Mouse (Mus musculus): ENCODE data around the gene Fam174a. TPM values are rescaled to one million over a fixed set of nuclear protein-coding genes. Genes with fewer than 3 reads are reported as not detected.

The Fam174a gene
- polyA plus RNA-seq, 1 experiment from 2014 or later: 25.9 TPM

DNA sequence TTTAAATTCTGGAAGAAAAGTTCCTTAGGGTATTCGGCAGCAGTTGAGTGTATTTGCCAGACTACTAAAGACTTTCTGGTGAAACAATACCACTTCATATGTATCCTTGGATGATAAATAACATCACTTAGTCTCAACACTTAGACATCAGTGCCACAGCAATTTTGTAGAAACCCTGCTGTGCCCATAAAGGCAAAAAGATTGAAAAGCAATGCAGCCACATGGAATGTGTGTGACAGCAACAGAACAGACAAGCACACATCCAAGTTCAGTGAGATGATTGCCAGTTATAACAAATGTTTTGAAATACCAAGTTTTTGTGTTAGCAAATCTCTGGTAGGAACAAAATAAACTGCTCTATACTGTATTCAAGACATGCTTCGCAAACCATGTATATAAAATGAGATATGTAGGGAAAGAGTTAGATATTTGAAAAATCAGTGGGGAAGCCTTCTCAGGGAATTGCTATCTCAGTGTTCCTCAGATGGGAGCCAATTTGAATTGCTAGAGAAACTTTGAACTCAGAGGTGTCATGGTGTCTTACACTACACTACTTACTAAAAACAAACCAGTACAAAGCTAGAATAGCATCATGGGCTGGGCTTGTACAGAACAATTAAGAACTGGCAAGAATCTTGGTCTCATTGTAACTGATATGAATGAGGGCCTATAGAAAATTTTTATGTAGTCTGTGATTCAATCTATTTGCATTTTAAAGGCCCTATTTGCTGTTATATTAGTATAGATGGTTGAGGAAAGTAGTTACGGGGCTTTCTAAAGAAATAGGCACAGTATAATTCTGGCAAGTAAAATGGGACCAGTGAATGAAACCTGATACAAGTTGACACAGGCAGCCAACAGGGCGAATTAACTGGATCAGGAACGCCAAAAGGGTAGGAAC lies 30.4 kb downstream of the Fam174a start:
- no peak overlapping the region for H3K9ac ChIP-seq
- no peaks in the 10 kb centered on the region for H3K27me3 ChIP-seq
- no peaks in the 10 kb centered on the region for H3K9me3 ChIP-seq (replicated peaks)
- no peak overlapping the region for H3K4me2 ChIP-seq (replicated peaks)
- no peak overlapping the region for H3K27ac ChIP-seq
- H3K36me3 ChIP-seq: no peaks in the 10 kb centered on the region
- 77% methylated on average over 5 of the region's 5 CpGs for WGBS
- H3K4me1 ChIP-seq: no peaks in the 10 kb centered on the region
- H3K4me3 ChIP-seq: no peak overlapping the region
- ATAC-seq (ENCODE audit: low FRiP score): no peak

DNA sequence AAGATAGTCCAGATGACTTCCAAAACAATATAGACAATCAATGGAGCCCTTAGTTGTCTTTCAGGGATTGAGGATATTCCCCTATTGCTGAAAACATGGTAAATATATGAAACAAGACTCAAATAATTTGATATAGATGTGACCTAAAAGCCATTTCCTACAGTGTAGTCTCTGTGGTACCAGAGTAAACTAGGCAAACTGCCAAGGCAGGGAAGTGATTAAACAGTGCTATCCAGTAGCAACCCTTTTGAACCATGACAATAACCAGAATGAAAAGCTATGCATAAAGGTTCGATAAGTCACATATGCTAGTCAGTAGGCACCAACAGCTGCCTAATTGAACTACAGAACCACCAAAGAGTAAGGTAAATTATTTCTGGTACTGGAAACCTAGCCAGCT lies 40.7 kb downstream of the Fam174a start:
- Histone ChIP-seq H3K27ac (no peak overlapping the region), H3K27me3 (no peaks in the 10 kb centered on the region), H3K9me3 (replicated peaks) (no peaks in the 10 kb centered on the region), H3K4me3 (no peak overlapping the region), H3K4me1 (no peaks in the 10 kb centered on the region), H3K4me2 (replicated peaks) (no peak overlapping the region), H3K36me3 (no peaks in the 10 kb centered on the region), H3K9ac (no peak overlapping the region)
- 83% methylated on average over 1 of the region's 1 CpGs for WGBS
- ATAC-seq (ENCODE audit: low FRiP score): no peak

DNA sequence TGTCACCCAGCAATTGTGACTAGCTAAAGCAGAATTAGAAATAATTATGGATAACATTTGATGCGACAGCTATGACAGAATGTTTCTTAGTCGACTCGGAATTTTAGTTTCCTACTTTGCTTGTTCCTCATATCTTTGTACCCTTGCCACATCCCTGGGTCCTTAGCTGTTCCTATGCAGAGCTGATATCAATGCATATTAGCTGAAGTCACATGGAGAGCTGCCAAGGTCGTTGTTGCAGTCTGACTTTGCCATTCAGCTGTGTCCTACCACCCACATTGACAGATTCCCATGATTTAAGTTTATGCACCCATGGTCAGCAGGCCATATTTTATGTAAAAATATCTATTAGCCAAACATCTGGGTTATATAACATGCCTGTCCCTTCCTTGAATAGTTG lies 43.5 kb downstream of the Fam174a start:
- Histone ChIP-seq H3K9me3 (replicated peaks) (no peaks in the 10 kb centered on the region), H3K36me3 (no peaks in the 10 kb centered on the region), H3K27ac (no peak overlapping the region), H3K27me3 (no peaks in the 10 kb centered on the region), H3K4me2 (replicated peaks) (no peak overlapping the region), H3K4me3 (no peak overlapping the region), H3K4me1 (no peaks in the 10 kb centered on the region), H3K9ac (no peak overlapping the region)
- ATAC-seq (ENCODE audit: low FRiP score): no peak
- WGBS: 75% methylated on average over 4 of the region's 4 CpGs

DNA sequence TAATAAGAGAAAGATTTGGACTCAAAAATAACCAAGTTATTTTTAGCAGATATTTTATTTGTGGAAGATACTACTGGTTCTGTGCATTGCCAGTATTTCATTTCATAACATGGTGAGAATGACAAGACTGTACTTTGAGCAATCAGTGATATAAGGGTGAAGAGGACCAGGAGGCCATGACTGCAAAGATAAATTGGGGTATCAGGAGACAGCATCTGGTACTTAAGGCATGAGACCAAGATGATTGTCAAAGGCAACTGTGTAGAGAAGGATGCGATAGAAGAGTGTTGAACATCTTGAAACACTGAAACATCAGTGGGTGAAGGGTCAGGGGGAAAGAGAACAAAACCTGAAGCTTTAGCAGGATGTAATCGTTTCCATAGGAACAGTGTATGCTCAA lies 50.3 kb downstream of the Fam174a start:
- WGBS: 77% methylated on average over 2 of the region's 2 CpGs
- no peak overlapping the region for H3K4me2 ChIP-seq (replicated peaks)
- no peaks in the 10 kb centered on the region for H3K36me3 ChIP-seq
- no peak for ATAC-seq (ENCODE audit: low FRiP score)
- no peak overlapping the region for H3K9ac ChIP-seq
- H3K4me1 ChIP-seq: no peaks in the 10 kb centered on the region
- H3K4me3 ChIP-seq: no peak overlapping the region
- no peak overlapping the region for H3K27ac ChIP-seq
- H3K27me3 ChIP-seq: no peaks in the 10 kb centered on the region
- H3K9me3 ChIP-seq (replicated peaks): no peaks in the 10 kb centered on the region

DNA sequence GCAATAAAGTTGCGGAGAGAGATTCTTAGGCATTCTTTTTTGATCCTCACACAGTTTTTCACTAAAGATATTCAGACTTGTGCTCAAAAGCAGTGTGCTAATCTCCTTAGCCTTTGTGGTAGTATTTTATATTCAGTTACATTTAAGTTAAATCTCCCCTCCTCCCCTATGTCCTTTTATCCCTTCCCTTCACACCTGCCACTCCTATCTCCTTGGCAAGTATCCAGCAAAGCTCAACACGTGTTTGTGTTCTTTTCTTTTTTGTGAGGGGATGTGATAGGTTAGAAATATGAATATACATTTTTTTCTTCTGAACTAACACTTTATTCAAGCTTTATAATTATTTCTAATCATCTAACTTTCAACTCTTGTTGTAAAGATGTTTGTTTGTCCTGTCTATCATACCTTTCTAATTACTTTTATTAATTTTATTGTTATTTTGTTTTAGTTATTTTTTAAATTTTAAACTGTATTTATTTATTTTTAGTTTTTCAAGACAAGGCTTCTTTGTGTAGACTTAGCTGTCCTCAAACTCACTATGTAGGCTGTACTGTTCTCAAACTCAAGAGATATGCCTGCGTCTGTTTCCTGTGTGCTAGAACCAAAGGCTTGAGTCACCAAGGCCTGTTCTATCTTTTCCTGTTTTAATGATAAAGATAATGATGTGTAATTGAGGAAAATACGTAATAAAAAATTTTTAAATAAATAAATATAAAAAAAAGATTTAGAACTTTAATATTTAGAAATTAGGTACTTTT lies 53.4 kb downstream of the Fam174a start:
- no peaks in the 10 kb centered on the region for H3K9me3 ChIP-seq (replicated peaks)
- no peaks in the 10 kb centered on the region for H3K27me3 ChIP-seq
- no peak overlapping the region for H3K4me2 ChIP-seq (replicated peaks)
- H3K9ac ChIP-seq: no peak overlapping the region
- no peaks in the 10 kb centered on the region for H3K36me3 ChIP-seq
- no peaks in the 10 kb centered on the region for H3K4me1 ChIP-seq
- H3K4me3 ChIP-seq: no peak overlapping the region
- no peak overlapping the region for H3K27ac ChIP-seq
- WGBS: 77% methylated on average over 4 of the region's 4 CpGs
- no peak for ATAC-seq (ENCODE audit: low FRiP score)

DNA sequence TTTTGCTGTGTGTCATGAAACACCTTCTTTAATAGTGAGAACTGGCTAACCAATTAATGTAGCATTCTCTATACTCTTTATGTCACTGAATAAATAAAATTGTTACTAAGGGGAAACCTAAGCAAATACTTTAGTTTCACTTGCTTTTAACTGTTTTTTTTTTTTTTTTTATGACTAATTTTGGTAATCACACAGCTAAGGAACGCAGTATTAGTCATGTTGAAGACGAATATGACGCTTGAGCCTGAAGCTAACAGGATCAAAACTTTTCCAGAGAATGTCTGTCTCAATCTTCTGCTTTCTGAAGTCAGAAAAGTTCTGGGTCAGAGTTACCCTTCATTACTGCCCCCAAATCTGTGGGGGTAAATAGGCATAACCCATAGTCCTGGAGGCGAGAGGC lies 54.3 kb downstream of the Fam174a start:
- Histone ChIP-seq H3K9me3 (replicated peaks) (no peaks in the 10 kb centered on the region), H3K4me3 (no peak overlapping the region), H3K27me3 (no peaks in the 10 kb centered on the region), H3K4me1 (no peaks in the 10 kb centered on the region), H3K36me3 (no peaks in the 10 kb centered on the region), H3K9ac (no peak overlapping the region), H3K4me2 (replicated peaks) (no peak overlapping the region), H3K27ac (no peak overlapping the region)
- ATAC-seq (ENCODE audit: low FRiP score): no peak
- 97% methylated on average over 4 of the region's 4 CpGs for WGBS

DNA sequence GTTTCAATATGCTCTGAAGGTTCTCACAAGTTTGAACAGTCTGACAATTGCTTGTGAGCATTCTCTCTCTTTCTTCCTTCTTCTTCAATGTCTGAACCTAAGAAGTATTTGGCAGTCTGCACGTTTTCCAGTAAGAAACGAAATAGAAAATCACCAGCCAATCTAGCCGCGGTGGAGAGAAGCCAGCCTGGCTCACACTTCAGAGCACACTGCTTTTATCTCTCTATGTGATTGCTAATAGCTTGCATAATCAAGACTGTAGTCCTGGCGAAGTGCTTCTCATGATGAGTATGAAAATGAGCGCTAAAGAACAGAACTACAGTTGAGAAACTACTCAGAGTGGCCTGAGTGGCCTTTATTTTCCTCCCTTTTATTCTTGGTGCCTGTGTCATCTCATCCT lies 62.0 kb downstream of the Fam174a start:
- WGBS: 77% methylated on average over 6 of the region's 6 CpGs
- Histone ChIP-seq H3K9me3 (replicated peaks) (no peaks in the 10 kb centered on the region), H3K27me3 (no peaks in the 10 kb centered on the region), H3K36me3 (no peaks in the 10 kb centered on the region), H3K4me2 (replicated peaks) (no peak overlapping the region), H3K27ac (no peak overlapping the region), H3K4me1 (no peaks in the 10 kb centered on the region), H3K4me3 (no peak overlapping the region), H3K9ac (no peak overlapping the region)
- ATAC-seq (ENCODE audit: low FRiP score): no peak

DNA sequence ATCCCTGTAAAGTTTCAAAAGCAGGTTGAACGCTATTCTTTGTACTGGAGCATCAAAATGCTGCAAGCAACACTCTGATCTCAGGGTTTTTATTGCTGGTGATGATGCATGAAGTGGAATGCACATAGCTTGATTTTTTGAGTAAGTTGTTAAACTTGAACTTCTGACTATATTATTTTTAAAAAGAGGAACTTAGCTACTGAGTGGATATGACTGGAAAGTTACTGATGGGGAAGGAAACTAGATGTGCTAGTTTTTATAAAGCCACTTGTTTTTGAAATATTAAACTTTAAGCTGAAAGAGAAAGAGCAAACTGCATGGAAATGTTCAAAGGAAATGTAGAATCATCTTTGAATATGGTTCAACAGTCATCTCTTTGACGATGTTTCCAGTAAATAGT lies 67.6 kb downstream of the Fam174a start:
- Histone ChIP-seq H3K9me3 (replicated peaks) (no peaks in the 10 kb centered on the region), H3K27me3 (no peaks in the 10 kb centered on the region), H3K9ac (no peak overlapping the region), H3K4me2 (replicated peaks) (no peak overlapping the region), H3K4me3 (no peak overlapping the region), H3K27ac (no peak overlapping the region), H3K4me1 (no peaks in the 10 kb centered on the region), H3K36me3 (no peaks in the 10 kb centered on the region)
- WGBS: 81% methylated on average over 2 of the region's 2 CpGs
- ATAC-seq (ENCODE audit: low FRiP score): no peak
